Mouse (Mus musculus) neural tube, embryonic 11.5 days (tissue): ENCODE results near the gene Tm4sf1. TPM values are rescaled to one million over a fixed set of nuclear protein-coding genes. Genes with fewer than 3 reads are reported as not detected.

Source experiments
- ATAC-seq: fragments of 200-750 bp; cut with Nextera tagmentation; 2 replicates; pipeline ENCODE4 v1.8.0; 2017; ENCODE audit warnings: moderate number of reproducible peaks, mild to moderate bottlenecking, moderate TSS enrichment, moderate library complexity; ENCODE audit not compliant: insufficient read depth, low FRiP score, low TSS enrichment
- DNase-seq: peaks from one replicate; pipeline ENCODE4 v3.0.0-alpha.2; 2015; ENCODE audit warnings: low spot score
- H3K27ac ChIP-seq: fragments of 300-500 bp; sonication (generic); 2 replicates; pipeline ENCODE4 v1.5.1; 2014; ENCODE audit warnings: low read depth, mild to moderate bottlenecking, low read length
- H3K27me3 ChIP-seq: fragments of 300-500 bp; sonication (generic); 2 replicates; pipeline ENCODE4 v1.6.1; 2014; ENCODE audit warnings: mild to moderate bottlenecking, low read length, mixed read lengths; ENCODE audit not compliant: control insufficient read depth, insufficient read depth
- H3K36me3 ChIP-seq: fragments of 300-500 bp; sonication (generic); 2 replicates; pipeline ENCODE4 v1.6.1; 2014; ENCODE audit warnings: mild to moderate bottlenecking, low read length, moderate library complexity, mixed read lengths; ENCODE audit not compliant: control insufficient read depth, insufficient read depth
- H3K4me1 ChIP-seq: fragments of 300-500 bp; sonication (generic); 2 replicates; pipeline ENCODE4 v1.6.1; 2014; ENCODE audit warnings: low read length, mixed read lengths; ENCODE audit not compliant: control insufficient read depth, insufficient read depth
- H3K4me2 ChIP-seq: fragments of 300-500 bp; sonication (generic); 2 replicates; pipeline ENCODE4 v1.6.1; 2014; ENCODE audit warnings: low read depth, mild to moderate bottlenecking, moderate library complexity
- H3K4me3 ChIP-seq: fragments of 300-500 bp; sonication (generic); 2 replicates; pipeline ENCODE4 v1.5.1; 2014; ENCODE audit warnings: low read depth, low read length
- H3K9ac ChIP-seq: fragments of 300-500 bp; sonication (generic); 2 replicates; pipeline ENCODE4 v1.6.1; 2014; ENCODE audit warnings: mild to moderate bottlenecking, low read length
- H3K9me3 ChIP-seq: fragments of 300-500 bp; sonication (generic); 2 replicates; pipeline ENCODE4 v1.6.1; 2016; ENCODE audit warnings: low read length; ENCODE audit not compliant: control insufficient read depth
- WGBS: fragments of 180-500 bp; shearing (Covaris S2); extraction: QIAGEN DNeasy Blood & Tissue Kit; methylation state at CpG from one replicate; pipeline ENCODE4 v1.1.7; 2014; 5-methylcytosine and 5-hydroxymethylcytosine counted together
- polyA plus RNA-seq: library from polyadenylated mRNA; unstranded; fragments of >200 nt; fragmentation: Nextera tagmentation; extraction: Ambion mirVana; gene quantifications from 2 replicates; pipeline ENCODE4 v1.2.1, GENCODE M21; 2014

Tm4sf1 gene
- polyA plus RNA-seq, 1 experiment from 2014 or later = 5.7 TPM

DNA sequence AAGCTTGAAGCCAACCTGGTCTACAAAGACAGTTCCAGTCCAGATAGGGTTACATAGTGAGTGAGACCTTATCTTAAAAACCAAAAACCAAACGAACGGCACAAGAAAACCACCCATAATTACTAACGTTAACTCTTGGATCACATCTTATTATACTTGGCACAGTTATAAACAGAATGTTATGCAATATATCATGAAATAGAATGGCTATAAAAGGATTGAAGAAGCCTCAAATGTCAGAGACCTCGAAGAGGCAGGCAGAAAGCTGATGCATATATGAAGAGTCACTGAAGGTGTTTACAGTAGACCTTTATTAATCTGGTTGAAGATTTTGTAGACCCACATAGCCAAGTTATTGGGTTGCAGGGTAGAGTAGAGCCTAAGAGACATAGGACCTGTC, 3.8 kb upstream of the Tm4sf1 start:
- Histone ChIP-seq H3K4me1 (no peaks in the 10 kb centered on the region), H3K4me2 (no peak overlapping the region), H3K9ac (no peak overlapping the region), H3K27ac (no peak overlapping the region), H3K36me3 (no peaks in the 10 kb centered on the region), H3K9me3 (no peaks in the 10 kb centered on the region), H3K27me3 (no peaks in the 10 kb centered on the region), H3K4me3 (no peak overlapping the region)
- ATAC-seq = no peak
- WGBS = 90% methylated on average over 4 of the region's 4 CpGs
- DNase-seq = no peak

DNA sequence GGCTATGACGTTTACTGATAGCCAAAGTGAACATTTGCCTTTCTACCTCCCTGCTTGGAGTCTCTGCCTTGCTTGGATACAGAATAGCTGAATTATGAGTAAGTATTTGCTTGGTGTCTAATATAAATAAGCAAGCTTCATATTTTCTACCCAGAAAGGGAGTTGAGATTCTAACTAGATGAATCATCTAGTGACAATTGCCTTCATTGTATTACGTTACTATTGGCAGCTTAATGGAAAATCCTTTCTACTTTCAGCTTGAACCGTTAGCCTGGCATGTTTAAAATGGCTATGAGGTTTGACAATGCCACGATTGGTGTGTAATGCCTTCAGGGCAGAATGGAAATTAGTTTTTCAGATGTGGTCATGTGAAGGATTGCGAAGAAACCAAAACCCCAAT, 2.7 kb upstream of the Tm4sf1 start:
- Histone ChIP-seq H3K9ac (no peak overlapping the region), H3K27ac (no peak overlapping the region), H3K9me3 (no peaks in the 10 kb centered on the region), H3K27me3 (no peaks in the 10 kb centered on the region), H3K4me2 (no peak overlapping the region), H3K4me3 (no peak overlapping the region), H3K4me1 (no peaks in the 10 kb centered on the region), H3K36me3 (no peaks in the 10 kb centered on the region)
- DNase-seq (no peak), ATAC-seq (no peak)
- 76% methylated on average over 5 of the region's 5 CpGs for WGBS

DNA sequence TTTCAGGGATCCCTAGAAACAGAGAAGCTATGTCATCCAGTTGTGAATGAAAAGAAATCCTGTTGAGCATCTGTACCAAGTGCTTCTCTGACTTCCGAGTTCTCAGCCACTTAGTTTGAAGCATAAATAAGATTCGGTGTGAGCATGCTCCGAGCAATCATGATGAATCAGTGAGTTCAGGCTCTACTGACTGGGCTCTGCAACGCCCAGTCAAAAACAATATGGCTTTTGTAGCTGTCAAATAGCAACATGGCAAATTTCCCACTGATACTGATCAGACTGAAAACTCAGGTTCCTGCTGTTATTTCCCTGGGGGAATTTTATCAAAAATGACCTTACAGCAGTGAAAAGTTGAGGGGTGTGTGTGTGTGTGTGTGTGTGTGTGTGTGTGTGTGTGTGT, 2.3 kb upstream of the Tm4sf1 start:
- H3K9ac ChIP-seq = no peak overlapping the region
- DNase-seq = no peak
- no peak overlapping the region for H3K4me2 ChIP-seq
- H3K27ac ChIP-seq = no peak overlapping the region
- no peak overlapping the region for H3K4me3 ChIP-seq
- H3K4me1 ChIP-seq = no peaks in the 10 kb centered on the region
- ATAC-seq = no peak
- no peaks in the 10 kb centered on the region for H3K36me3 ChIP-seq
- 75% methylated on average over 4 of the region's 4 CpGs for whole genome bisulfite sequencing
- no peaks in the 10 kb centered on the region for H3K27me3 ChIP-seq
- H3K9me3 ChIP-seq = no peaks in the 10 kb centered on the region

DNA sequence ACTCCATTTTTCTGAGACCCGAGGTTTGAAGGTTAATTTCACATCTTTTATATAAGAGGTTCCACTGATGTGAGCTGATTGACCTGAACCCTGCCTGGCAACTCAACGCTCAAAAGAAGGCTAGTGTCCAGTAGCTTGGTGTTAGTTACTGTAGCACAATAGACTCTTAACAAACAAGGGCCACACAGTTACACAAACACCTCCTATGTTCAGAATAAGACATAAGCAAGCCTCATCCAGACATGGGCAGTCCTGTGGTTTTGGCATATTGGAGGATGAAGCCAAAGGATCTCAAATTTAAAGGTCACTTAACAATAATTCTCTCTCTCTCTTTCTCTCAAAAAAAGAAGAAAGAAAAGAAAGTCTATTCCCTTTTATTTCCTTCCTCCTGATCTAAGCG, 1.7 kb upstream of the Tm4sf1 start:
- Histone ChIP-seq H3K9ac (no peak overlapping the region), H3K27ac (no peak overlapping the region), H3K4me3 (no peak overlapping the region), H3K4me2 (no peak overlapping the region), H3K27me3 (no peaks in the 10 kb centered on the region), H3K9me3 (no peaks in the 10 kb centered on the region), H3K4me1 (no peaks in the 10 kb centered on the region), H3K36me3 (no peaks in the 10 kb centered on the region)
- DNase-seq (no peak), ATAC-seq (no peak)
- 75% methylated on average over 3 of the region's 3 CpGs for WGBS

DNA sequence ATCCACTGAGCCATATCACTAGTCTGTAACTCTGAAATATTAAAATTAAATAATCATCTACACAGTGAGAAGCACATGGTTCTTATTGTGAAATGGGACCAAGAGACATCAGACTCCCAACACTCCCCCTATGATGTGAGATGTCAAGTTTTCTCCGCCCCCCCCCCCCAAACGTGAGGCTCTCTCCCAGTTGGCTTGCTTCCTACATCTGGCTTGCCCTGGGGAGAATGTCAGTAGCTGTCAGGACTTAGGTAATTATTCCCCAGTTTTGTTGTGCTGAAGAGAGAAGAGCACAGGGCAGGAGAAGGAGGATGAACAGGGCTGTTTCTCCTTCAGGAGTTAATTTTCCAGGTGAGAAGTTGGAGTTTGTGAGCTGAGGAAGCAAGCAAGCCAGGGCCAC, 1.1 kb upstream of the Tm4sf1 start:
- no peak for DNase-seq
- no peaks in the 10 kb centered on the region for H3K27me3 ChIP-seq
- H3K4me1 ChIP-seq = no peaks in the 10 kb centered on the region
- H3K36me3 ChIP-seq = no peaks in the 10 kb centered on the region
- no peaks in the 10 kb centered on the region for H3K9me3 ChIP-seq
- no peak overlapping the region for H3K27ac ChIP-seq
- no peak overlapping the region for H3K4me3 ChIP-seq
- no peak for ATAC-seq
- 83% methylated on average over 2 of the region's 2 CpGs for WGBS
- no peak overlapping the region for H3K4me2 ChIP-seq
- no peak overlapping the region for H3K9ac ChIP-seq

DNA sequence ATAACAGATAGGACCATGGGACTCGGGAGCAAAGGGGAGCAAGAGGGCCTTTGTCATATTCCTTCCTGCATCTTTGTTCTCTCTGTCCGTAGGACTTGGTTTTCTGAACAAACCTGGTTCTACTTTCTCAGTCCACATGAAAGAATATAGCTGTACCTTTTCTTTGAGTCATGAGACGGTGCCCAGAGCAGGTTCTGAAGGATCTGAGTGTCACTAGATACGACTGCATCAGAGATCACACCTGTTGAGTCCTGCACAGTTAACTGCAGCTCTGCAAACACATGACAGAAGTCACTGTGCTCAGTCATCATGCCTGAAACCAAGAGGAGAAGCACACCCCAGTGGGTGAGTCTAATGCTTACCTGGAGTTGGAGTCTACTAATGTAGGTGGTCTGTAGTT, 422 bp downstream of the Tm4sf1 start:
- WGBS = 81% methylated on average over 4 of the region's 4 CpGs
- no peak overlapping the region for H3K9ac ChIP-seq
- no peaks in the 10 kb centered on the region for H3K9me3 ChIP-seq
- no peak for ATAC-seq
- H3K4me1 ChIP-seq = no peaks in the 10 kb centered on the region
- no peak for DNase-seq
- no peaks in the 10 kb centered on the region for H3K36me3 ChIP-seq
- H3K4me3 ChIP-seq = no peak overlapping the region
- no peak overlapping the region for H3K4me2 ChIP-seq
- H3K27me3 ChIP-seq = no peaks in the 10 kb centered on the region
- H3K27ac ChIP-seq = no peak overlapping the region

DNA sequence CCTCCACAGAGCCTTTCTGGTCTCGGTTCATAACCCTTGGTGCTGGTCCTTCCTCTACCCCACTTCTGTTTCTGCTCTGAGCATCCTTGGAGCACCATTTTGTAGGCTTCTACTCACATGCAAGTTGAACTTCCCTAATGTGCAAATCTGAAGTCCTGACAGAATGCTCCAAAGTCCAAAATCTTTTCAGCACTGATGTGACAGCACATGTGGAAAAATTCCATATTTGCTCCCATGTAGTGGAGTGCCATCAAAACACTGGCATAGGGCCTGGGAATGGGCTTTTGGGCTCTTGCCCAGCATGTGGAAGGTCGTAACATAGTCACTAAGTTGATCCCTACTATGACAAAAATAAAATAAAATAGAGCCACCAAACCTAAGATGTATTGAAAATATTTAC, 3.8 kb downstream of the Tm4sf1 start:
- H3K36me3 ChIP-seq = no peaks in the 10 kb centered on the region
- ATAC-seq = no peak
- no peaks in the 10 kb centered on the region for H3K9me3 ChIP-seq
- H3K4me3 ChIP-seq = no peak overlapping the region
- 95% methylated on average over 2 of the region's 2 CpGs for WGBS
- H3K4me2 ChIP-seq = no peak overlapping the region
- H3K27ac ChIP-seq = no peak overlapping the region
- DNase-seq = no peak
- no peaks in the 10 kb centered on the region for H3K4me1 ChIP-seq
- H3K27me3 ChIP-seq = no peaks in the 10 kb centered on the region
- H3K9ac ChIP-seq = no peak overlapping the region

DNA sequence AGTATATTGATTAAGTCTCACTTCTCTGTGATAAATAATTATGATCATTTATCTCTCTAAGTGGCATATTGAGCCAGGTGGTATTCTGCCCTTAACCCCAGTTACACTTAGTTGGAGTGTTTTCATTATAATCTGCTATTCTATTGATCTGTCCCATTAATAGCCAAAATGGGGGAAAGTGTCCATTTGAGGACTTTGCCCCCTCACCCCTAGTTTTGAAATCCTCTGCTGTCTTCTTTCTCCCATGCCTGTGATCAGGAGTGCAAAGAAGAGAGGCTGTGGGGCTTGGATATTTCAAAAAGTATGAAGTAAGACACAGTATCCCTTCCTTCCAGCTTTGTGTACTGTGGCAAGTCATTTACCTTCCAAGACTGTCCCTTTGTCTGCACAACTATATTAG, 5.2 kb downstream of the Tm4sf1 start:
- Histone ChIP-seq H3K9ac (no peak overlapping the region), H3K4me1 (no peaks in the 10 kb centered on the region), H3K9me3 (no peaks in the 10 kb centered on the region), H3K36me3 (no peaks in the 10 kb centered on the region), H3K4me3 (no peak overlapping the region), H3K27ac (no peak overlapping the region), H3K4me2 (no peak overlapping the region), H3K27me3 (no peaks in the 10 kb centered on the region)
- DNase-seq (no peak), ATAC-seq (no peak)

DNA sequence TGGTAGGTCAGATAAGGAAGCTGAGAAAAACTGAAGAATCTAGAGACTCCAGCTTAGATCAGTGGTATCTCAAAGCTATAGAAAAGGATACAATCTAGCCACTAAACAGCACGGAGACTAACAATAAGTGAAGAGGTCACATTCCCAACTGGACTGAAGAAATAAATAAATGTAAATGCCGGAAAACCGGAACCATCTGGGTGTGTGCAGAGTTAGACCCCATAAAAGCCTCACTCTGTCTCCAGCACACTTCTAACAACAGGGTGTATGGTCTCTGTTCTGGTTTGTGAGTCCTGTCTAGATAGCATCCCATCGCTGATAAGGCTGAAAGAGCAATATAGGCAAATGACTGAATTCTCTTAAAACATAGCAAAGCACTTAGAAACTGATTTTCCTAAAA, 6.2 kb downstream of the Tm4sf1 start:
- Histone ChIP-seq H3K9me3 (no peaks in the 10 kb centered on the region), H3K36me3 (no peaks in the 10 kb centered on the region), H3K4me2 (no peak overlapping the region), H3K4me1 (no peaks in the 10 kb centered on the region), H3K9ac (no peak overlapping the region), H3K27me3 (no peaks in the 10 kb centered on the region), H3K4me3 (no peak overlapping the region), H3K27ac (no peak overlapping the region)
- WGBS = 86% methylated on average over 4 of the region's 4 CpGs
- no peak for DNase-seq
- ATAC-seq = no peak
